Mouse (Mus musculus): Measurements from ENCODE around the gene Cryba4.

Gene Cryba4

DNA sequence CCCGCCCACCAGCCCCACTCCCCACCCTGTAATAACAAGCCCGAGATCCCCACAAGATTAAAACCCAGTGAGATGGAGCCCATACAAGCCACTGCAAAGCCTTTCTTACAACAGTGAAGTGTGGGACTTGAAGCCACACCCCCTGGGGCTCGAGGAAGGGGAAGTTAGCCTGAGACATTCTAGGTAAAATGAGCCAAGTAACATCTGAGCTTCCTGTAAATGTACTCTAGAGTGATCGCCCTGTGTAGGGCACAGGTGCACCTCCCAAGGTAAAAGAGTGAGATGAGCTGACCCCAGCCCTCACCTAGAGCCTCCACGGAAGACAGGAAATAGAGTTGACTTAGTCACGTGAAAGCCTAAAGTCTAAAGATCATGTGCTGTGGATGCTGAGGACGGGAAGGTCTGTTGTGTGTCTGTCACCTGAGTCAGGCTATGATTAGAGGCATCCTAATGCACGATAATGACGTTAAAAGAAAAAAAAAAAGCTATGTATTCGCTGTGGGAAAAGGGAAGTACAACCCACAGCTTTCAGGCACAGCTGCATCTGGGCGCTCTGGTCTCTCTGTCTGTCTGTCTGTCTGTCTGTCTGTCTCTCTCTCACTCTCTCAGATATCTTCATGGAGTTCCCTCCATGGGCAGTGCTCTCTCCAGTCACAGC is 34.8 kb upstream of the Cryba4 start:
- DNase-seq (ENCODE audit: inconsistent age in 2 of 2, low spot score in 1 of 2) = no peak

DNA sequence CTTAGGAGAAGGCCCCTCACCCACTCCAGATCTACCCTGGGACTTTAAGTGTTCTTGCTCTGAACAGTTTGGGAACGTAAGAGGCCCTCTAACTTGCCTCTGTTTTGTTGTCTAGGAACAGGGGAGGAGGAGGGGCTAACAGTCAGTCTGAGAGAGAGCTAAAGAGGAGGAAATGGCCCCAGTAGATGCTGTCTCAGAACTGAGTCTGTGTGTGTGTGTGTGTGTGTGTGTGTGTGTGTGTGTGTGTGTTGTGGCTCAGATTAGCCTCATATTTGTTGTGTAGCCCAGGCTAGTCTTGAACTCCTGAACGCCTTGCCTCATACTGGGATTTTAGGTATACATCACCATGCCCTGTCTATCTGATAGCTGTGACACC is 34.3 kb upstream of the Cryba4 start:
- DNase-seq (ENCODE audit: inconsistent age in 2 of 2, low spot score in 1 of 2) = no peak

DNA sequence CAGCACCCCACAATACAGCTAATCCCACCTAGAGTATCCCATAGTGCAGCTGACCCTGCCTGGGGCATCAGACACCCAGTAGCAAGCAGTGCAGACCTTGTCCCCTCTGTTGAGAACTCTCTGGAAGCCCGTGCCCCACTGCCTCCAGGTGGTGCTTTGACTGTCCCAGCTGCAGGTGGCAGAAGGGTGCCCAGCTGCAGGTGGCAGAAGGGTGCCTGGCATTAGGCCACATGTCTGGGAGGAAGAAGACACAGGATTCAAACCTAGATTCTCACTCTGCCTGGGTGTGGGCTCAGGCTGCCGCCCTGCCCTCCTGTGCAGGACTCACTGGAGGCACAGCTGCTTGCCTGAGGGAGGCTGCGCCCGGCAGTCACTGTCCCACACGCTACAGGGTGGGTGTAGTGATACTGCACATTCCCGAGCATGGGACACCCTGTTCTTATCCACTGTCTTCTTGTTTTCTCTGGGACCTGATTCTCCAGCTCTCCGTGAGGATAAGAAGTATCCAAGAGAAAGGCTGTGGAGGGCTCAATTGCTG is 33.3 kb upstream of the Cryba4 start:
- no peak for DNase-seq (ENCODE audit: inconsistent age in 2 of 2, low spot score in 1 of 2)

DNA sequence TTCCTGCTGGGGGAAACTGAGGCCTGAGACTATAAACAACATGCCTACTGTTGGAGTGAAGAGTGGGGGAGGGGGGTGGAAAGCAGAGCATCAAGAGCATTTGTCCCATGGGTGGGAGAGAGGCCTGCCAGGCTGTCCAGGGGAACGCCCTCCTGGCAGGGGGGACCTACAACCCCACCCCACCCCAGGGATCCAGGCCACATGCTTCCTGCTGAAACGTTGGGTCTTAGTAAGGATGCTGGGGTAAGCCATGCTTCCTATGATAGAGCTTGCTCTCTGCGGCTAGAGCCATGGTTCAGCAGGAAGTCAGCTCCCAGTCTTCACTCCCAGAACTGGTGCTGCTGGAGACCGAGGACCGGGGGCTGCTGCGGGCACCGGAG is 31.9 kb upstream of the Cryba4 start:
- peak in 1 of 2 experiments; percentile 55 for DNase-seq (ENCODE audit: inconsistent age in 2 of 2, low spot score in 1 of 2)

DNA sequence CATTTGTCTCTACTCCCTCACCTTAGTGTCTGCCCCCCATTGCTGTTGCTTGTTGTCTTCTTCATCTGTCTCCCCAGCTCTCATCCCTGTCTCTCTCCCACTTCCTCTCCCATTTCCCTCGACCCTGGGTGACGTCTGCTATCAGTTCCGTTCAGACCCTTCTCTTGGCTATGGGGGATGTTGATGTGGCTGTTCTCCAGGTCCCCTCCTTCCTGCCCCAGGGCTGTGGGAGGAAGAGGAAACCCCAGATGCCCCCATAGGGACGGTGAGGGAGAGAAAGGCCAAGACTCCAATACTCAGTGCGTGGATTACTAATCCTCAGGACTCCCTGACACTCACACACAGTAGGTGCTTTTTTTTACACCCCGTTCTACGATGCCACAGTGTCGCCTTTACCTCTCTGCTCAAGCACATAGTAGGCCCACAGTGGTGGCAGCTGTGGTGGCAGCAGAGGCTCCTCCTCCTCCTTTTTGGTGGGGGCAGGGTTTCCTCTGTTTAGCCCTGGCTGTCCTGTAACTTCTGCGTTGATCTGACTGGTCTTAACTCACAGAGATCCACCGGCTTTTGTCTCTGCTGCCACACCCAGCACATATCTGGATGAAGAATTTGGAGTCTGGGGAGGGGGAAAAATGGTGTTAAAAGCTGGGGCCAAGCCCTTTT is 31.4 kb upstream of the Cryba4 start:
- peak in 1 of 2 experiments; percentile 80 for DNase-seq (ENCODE audit: inconsistent age in 2 of 2, low spot score in 1 of 2)

DNA sequence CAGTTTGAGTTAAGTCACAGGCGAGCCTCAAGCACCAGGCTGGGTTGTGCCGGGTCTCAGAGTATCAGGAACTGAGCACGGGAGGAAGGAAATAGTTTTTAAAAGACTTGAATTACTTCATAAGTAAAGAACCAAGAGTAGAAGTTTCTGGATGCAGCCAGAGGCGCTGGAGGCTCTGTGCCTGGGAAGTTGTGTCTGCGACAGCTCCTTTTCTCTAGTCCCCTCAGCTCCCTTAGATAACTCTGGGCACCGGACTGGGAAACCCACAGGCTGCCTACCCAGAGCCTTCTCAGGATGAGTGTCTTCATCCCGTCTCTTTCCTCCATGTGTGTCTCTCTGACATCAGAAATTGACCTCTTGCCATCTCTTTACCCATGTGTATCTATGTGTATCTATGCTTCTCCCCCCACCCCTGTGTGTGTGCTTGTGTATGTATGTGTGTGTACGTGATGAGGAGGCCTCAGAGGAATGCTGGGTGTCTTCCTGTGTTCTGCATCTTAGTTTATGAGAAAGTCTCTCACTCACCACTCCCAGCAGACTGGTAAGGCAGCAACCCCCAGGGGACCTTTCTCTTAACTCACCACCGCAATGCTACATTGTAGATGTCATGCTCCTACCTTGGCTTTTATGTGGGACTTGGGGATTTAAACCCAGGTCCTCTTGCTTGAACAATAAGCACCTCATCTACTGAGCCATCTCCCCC is 30.6 kb upstream of the Cryba4 start:
- peak in 1 of 2 experiments; percentile 66 for DNase-seq (ENCODE audit: inconsistent age in 2 of 2, low spot score in 1 of 2)

DNA sequence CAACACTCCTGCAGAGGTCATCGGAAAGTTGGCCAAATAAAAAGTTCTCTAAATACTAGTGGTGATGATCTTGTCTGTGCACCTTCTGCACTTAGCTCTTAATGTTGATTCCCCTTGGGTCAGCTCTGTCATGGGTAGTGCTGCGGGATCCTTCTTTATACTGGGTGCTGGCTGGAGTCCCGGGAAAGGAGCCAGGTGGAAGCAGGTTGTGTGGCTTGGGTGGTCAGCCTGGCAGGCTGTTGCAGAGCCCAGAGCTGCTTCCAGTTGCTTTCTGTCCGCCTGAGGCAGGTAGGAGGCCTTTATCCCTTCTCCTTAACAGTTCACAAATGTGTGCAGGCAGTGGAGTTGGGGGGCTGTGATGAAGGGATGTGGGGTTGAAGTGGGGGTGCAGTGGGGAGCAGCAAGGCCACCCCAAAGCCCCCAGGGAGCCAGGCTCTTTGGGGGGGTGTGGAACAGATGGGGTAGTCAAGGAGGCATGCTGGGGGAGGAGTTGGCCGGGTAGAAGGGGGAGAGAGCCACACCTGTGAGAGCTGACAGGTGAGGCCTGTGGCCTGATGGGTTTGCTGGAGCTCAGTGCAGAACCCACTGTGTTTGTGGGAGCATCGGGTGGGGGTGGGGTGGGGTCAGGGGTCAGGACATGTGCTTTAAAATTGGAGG is 29.9 kb upstream of the Cryba4 start:
- DNase-seq (ENCODE audit: inconsistent age in 2 of 2, low spot score in 1 of 2) = peak; percentile 64 to 73

DNA sequence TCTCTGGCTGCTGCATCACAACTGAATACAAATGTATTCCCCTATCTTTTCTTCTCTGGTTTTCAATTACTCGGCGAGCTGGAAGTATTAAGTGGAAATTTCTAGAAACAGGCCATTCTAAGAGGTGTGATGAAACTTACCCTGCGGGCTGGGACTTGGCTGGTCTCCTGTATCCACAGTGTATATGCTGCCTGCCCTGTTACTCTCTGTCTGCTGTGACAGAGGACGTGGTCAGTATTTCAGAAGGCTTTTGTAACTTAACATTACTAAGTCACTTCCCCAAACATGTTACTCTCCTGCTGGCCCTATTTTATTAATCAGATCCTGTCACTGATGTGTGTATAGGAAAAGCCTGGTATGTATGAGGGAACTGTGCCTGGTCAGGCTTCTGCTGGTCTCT is 29.4 kb upstream of the Cryba4 start:
- DNase-seq (ENCODE audit: inconsistent age in 2 of 2, low spot score in 1 of 2) = peak in 1 of 2 experiments; percentile 70

DNA sequence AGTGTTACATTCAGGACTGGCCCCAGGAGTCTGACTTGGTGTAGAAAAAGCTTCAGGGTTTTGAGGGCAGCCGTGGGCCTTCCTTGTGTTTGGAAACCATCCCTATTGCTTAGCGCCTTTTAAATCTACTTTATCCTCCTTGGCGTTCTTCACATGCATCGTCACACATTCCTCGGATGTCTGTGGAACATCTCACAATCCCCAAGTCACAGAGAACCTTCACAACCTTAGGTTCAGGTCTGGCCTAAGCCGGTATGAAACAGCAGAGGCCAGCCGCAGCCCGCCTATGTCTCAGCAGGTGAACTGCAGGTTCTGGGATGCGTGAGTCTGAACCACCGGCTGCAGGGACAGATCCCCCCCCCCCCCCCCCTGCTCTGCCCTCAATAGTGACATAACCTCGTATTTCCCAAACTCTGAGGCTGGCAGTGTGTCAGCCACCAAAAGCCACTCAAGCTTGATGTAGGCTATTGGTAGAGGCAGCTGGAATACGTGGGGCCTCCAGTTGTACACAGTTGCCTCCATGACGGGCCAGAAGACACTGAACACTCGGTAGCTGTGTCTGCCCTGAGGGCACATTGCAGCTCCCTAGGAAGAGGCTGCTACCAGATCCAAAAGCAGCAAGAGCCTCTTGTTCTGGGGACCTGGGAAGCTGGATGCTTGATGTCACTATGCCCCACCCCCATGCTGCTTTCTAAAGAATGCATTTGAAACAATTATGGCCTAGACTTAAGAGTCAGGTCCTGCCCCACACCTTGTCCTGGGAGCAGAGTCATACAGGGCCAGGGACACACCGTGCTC is 28.7 kb upstream of the Cryba4 start:
- peak; percentile 41 to 80 for DNase-seq (ENCODE audit: inconsistent age in 2 of 2, low spot score in 1 of 2)

DNA sequence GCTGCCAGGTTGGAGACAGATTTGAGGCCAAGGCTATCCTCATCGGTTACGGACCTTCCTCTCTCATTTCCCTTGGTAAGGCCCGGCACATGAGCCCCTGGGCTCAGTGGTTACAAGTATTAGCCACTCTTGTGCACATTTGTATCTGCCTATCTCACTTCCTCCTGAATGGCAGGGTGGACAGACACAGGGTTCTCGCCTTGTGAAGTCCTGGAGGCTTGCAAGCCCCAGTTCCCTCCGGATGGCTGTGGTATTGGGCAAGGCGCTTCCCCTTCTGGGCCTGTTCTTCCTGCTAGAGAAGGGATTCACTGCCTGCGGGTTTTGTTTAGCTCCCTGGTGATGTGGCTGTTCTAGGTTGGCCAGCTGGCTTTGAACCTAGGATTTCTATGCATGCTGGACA is 27.8 kb upstream of the Cryba4 start:
- DNase-seq (ENCODE audit: inconsistent age in 2 of 2, low spot score in 1 of 2) = no peak

DNA sequence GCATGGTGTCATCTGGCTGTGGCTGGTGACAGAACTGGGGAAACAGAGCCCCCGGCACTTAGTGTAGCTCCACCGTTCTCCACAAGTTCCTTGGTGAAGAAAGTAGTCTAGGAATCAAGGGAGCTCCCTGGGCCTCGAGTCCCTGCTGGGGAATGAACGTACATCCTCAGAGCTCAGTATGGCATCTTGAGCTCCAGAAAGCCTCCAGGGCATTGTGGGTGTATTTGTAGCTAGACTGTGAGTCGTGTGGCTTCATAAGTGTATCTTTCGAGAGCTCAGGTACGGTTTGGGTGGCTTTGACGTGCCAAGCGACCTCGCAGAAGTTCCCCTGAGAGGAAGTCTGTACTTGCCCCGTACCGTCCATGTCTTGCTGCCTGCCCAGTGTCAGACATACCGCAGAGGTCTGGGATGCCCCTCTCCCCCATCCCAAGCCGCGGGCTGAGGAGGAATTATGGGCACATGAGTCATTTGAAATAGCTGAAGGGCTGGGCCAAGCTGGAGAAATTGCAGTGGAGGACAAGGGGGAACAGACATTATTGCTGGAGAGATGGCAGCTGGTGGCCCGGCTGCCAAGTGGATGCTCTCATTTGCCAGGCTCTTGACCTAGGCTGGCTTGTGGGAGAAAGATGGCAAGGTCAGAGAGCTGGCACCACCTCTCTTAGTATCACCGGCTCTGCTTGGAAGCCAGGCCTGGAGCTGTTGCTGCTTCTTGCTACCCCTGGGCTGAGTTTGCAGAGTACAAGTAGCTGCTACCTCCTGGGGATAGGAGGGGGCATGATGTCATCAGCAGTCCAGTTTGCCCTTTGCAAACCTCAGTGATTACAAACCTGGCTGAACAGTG is 27.1 kb upstream of the Cryba4 start:
- DNase-seq (ENCODE audit: inconsistent age in 2 of 2, low spot score in 1 of 2) = peak; percentile 85 to 93

DNA sequence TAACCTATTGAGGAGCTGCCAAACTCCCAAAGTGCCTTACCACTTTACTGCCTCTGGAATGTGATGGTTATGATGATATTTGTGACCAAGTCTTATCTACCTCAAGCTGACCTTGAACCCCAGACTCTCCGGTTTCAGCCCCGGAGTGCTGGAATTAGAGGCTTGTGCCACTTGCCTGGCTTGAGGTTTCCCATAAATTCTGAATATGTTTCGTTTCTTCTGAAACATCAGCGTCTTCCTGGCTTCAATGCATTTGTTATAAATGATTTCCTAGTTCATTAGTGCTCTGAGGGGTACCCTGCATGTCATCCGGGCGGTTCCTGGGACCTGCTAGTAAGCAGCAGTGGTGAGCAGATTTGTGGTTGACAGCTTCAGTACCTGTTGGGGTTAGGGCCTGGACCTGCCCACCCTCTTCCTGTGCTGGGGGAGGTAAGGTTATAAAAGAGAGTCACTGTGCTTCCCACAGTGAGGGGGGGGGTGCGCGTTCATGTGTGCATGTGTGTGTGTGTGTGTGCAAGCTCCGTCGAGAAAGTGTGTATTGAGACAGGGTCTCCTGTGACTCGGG is 25.7 kb upstream of the Cryba4 start:
- peak; percentile 53 to 83 for DNase-seq (ENCODE audit: inconsistent age in 2 of 2, low spot score in 1 of 2)

DNA sequence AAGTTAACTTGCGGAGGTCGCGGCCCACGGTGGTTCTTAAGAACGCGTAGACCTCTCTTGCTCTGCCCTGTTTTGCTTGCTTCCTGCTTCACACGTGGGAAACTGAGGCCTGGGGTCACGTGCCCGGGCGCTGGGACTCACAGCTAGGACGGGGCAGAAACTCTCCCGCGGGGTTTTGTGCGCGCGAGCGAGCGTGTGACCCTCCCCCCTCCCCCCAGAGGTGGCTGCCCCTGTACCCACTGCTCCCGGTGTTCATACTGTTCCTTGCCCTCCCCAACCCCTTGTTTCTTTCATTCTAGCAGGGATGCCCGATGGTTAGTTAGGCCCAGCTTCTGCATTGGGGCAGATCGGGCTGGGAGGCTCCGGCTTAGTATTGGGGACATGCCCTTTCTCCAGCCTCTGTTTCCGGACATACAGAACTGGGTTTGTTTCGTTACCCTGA is 24.6 kb upstream of the Cryba4 start:
- peak in 1 of 2 experiments; percentile 85 for DNase-seq (ENCODE audit: inconsistent age in 2 of 2, low spot score in 1 of 2)

DNA sequence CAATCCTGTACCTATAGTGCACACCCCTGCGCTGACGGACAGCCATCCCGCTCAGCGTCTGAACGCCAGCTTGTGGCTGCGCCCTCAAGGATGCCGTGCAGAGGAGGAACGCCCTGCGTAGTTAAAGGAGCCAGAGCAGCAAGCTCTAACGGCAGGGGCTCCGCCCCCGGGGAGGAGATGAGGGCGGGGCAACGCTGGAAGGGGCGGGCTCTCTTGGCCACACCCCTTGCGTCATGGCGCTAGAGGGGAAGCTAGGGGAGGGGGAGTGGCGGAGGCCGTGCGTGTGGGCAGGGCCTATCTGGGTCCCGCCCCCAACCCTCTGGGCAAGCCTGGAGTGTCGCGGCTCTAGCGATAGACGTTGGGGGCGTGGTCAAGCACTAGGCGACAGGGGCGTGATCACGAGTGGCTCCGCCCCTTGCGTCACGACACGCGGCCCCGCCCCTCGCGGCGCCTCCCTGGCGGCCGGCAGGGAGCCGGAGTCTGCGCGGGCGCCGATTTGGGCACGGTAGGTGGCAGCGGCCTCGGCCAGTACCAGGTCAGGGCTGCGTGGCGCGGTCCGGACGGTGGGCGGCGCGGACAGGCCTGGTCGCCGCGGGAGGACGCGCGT is 24.1 kb upstream of the Cryba4 start, which contains the start of gene Tpst2:
Tpst2 (plus strand) TSS at position 425 of the 607 bp plus-strand sequence.
- DNase-seq (ENCODE audit: inconsistent age in 2 of 2, low spot score in 1 of 2) = peak; percentile 100

DNA sequence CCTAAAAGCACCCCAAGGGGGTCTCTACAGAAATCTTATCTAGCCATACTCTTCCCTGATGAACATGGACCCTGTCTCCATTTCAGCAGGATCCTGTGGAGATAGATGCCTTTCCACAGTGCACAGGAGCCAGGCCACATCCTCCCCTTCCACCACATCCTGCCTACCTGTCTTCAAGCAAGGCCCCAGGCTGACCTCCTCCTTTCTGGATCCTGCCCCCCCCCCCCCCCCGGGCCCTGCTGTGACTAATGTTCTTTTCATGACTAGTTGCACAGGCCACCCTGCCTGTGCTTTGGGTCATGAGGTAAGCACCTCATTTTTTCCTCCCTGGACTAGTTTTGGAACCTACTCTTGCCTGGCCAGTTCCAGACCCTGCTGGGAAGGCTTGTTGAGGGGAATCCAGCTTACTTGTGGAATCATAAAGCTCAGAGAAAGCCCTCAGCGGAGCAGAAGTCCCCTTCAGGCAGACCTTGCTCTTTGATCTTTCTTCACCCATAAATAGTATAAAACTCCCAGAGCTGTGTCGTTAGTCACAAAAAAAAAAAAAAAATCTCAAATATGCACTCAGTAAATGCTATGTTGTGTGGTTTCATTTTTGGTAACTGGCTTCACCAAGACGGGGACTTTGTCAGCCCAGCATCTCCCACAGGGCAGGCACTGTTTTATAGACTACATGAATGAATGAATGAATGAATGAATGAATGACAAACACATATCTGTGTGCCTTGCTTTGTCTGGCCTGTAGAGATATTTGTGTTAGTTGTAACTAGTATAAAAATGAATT is 22.9 kb upstream of the Cryba4 start:
- peak; percentile 49 to 81 for DNase-seq (ENCODE audit: inconsistent age in 2 of 2, low spot score in 1 of 2)

DNA sequence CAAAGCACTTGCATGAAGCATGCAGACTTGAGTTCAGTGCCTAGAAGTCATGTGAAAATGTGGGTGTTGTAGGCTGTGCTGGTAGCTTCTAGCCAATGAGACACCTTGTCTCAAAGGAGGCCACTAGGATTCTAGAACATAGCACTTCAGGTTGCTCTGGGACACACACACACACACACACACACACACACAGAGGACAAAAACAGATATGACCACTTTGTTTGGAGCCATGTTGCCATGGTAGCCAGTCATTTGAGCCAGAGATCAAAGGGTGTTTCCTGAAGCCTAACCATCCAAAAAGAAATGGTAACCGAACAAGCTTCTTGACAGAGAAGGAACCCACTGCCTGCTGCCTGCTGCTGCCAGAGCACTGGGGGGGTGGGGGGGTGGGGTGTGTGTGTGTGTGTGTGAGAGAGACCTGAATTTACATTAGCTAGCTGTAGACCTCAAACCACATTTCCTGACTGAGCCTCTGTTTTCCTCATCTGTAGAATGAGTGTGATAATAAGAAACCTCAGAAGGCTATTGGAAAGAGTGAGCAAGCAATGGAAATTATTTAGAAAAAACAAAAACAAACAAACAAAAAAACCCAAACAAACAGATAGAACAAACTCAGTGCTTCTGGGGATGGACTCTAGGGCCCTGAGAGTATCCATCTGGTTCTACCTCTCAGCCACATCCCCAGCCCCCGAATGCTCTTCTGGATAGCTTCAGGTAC is 21.6 kb upstream of the Cryba4 start:
- no peak for DNase-seq (ENCODE audit: inconsistent age in 2 of 2, low spot score in 1 of 2)

DNA sequence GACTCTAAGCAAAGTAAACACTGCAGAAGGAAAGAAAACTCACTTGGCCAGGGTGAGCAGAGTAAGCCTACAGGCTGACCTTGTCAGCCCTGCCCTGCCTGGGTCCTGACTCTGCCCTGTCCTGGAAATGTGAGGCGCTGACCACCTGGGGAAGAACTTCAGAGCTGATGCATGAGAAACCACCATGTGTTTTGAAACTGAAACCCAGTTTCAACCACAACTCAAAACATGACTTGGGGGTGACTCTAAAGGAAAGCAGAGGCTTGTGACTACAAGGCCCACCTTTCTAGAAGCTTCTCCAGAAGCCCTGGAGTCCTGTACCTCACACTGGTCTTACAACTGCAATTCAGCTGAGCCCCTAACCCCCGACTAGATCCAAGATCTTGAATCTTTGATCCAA is 20.6 kb upstream of the Cryba4 start:
- no peak for DNase-seq (ENCODE audit: inconsistent age in 2 of 2, low spot score in 1 of 2)
